Mouse (Mus musculus) kidney, postnatal 25 days (tissue): ENCODE measurements around the gene Kcnip4.
A peak's percentile ranks its signal among the peaks of the same experiment; 100 is the strongest.

Experiments
- DNase-seq, 2 experiments: peaks; one replicate each; pipeline ENCODE4 v3.0.0; 2021; ENCODE audit warnings: mixed read lengths in 2 of 2

Gene Kcnip4

GRCm38 (mm10) chr5:49352061-49352460 lies 172.6 kb downstream of the Kcnip4 start:
- no peak for DNase-seq

GRCm38 (mm10) chr5:49350126-49350909 lies 174.4 kb downstream of the Kcnip4 start:
- peak; percentile 55 to 58 for DNase-seq

- DNase-seq = no peak
Measured at GRCm38 (mm10) chr5:49349541-49349940, 175.2 kb downstream of the Kcnip4 start.

- DNase-seq = no peak
Measured at GRCm38 (mm10) chr5:49348511-49348910, 176.2 kb downstream of the Kcnip4 start.

GRCm38 (mm10) chr5:49344606-49345005 lies 180.1 kb downstream of the Kcnip4 start:
- no peak for DNase-seq

GRCm38 (mm10) chr5:49337164-49337563 lies 187.5 kb downstream of the Kcnip4 start:
- no peak for DNase-seq

- DNase-seq = no peak
Measured at GRCm38 (mm10) chr5:49333063-49333462, 191.6 kb downstream of the Kcnip4 start.

GRCm38 (mm10) chr5:49329023-49329422 lies 195.7 kb downstream of the Kcnip4 start:
- DNase-seq = no peak

- peak in 1 of 2 experiments; percentile 40 for DNase-seq
Measured at GRCm38 (mm10) chr5:49318661-49319060, 206.0 kb downstream of the Kcnip4 start.

GRCm38 (mm10) chr5:49317869-49318268 lies 206.8 kb downstream of the Kcnip4 start:
- DNase-seq = no peak

GRCm38 (mm10) chr5:49306796-49307195 lies 217.9 kb downstream of the Kcnip4 start:
- DNase-seq = no peak

- no peak for DNase-seq
Measured at GRCm38 (mm10) chr5:49305321-49305720, 219.4 kb downstream of the Kcnip4 start.

GRCm38 (mm10) chr5:49298654-49299053 lies 226.1 kb downstream of the Kcnip4 start:
- DNase-seq = no peak

GRCm38 (mm10) chr5:49292421-49292820 lies 232.3 kb downstream of the Kcnip4 start:
- no peak for DNase-seq

- DNase-seq = no peak
Measured at GRCm38 (mm10) chr5:49291801-49292200, 232.9 kb downstream of the Kcnip4 start.

GRCm38 (mm10) chr5:49285455-49286135 lies 239.1 kb downstream of the Kcnip4 start:
- DNase-seq = peak; percentile 1 to 33

- no peak for DNase-seq
Measured at GRCm38 (mm10) chr5:49284776-49285175, 239.9 kb downstream of the Kcnip4 start.

GRCm38 (mm10) chr5:49283403-49283802 lies 241.3 kb downstream of the Kcnip4 start:
- no peak for DNase-seq

- DNase-seq = no peak
Measured at GRCm38 (mm10) chr5:49271864-49272263, 252.8 kb downstream of the Kcnip4 start.

- no peak for DNase-seq
Measured at GRCm38 (mm10) chr5:49268807-49269206, 255.9 kb downstream of the Kcnip4 start.

GRCm38 (mm10) chr5:49259356-49259755 lies 265.4 kb downstream of the Kcnip4 start:
- peak; percentile 12 to 33 for DNase-seq

- no peak for DNase-seq
Measured at GRCm38 (mm10) chr5:49256850-49257249, 267.9 kb downstream of the Kcnip4 start.

GRCm38 (mm10) chr5:49255983-49256382 lies 268.7 kb downstream of the Kcnip4 start:
- no peak for DNase-seq

GRCm38 (mm10) chr5:49247081-49247480 lies 277.6 kb downstream of the Kcnip4 start:
- DNase-seq = no peak
